Mouse (Mus musculus) midbrain, postnatal 0 days (tissue): ENCODE results near the gene Fcgrt. TPM values are rescaled to one million over a fixed set of nuclear protein-coding genes. Genes with fewer than 3 reads are reported as not detected.
A peak's percentile ranks its signal among the peaks of the same experiment; 100 is the strongest.

Experiments
- ATAC-seq: fragments of 200-750 bp; cut with Nextera tagmentation; 2 replicates; pipeline ENCODE4 v1.8.0; 2017; ENCODE audit warnings: moderate number of reproducible peaks, mild to moderate bottlenecking, moderate TSS enrichment, moderate library complexity; ENCODE audit not compliant: low FRiP score
- DNase-seq: peaks from one replicate; pipeline ENCODE4 v3.0.0-alpha.2; 2015; ENCODE audit warnings: low spot score
- H3K27ac ChIP-seq: fragments of 300-500 bp; sonication (generic); 2 replicates; pipeline ENCODE4 v1.5.1; 2014; ENCODE audit warnings: low read depth, mild to moderate bottlenecking, low read length, mixed read lengths
- H3K27me3 ChIP-seq: fragments of 300-500 bp; sonication (generic); 2 replicates; pipeline ENCODE4 v1.6.1; 2014; ENCODE audit warnings: low read length, control low read depth, mixed read lengths; ENCODE audit not compliant: insufficient read depth
- H3K36me3 ChIP-seq: fragments of 300-500 bp; sonication (generic); 2 replicates; pipeline ENCODE4 v1.6.1; 2014; ENCODE audit warnings: low read length, control low read depth, mixed read lengths; ENCODE audit not compliant: insufficient read depth
- H3K4me1 ChIP-seq: fragments of 300-500 bp; sonication (generic); 2 replicates; pipeline ENCODE4 v1.6.1; 2014; ENCODE audit warnings: mild to moderate bottlenecking, control low read depth, antibody characterized with exemption, low read length, mixed read lengths; ENCODE audit not compliant: insufficient read depth
- H3K4me2 ChIP-seq: fragments of 300-500 bp; sonication (generic); 2 replicates; pipeline ENCODE4 v1.6.1; 2014; ENCODE audit warnings: low read depth, mild to moderate bottlenecking, low read length, mixed read lengths; ENCODE audit not compliant: poor library complexity, severe bottlenecking
- H3K4me3 ChIP-seq: fragments of 300-500 bp; sonication (generic); 2 replicates; pipeline ENCODE4 v1.5.1; 2014; ENCODE audit warnings: low read depth, mild to moderate bottlenecking, low read length, moderate library complexity
- H3K9ac ChIP-seq: fragments of 300-500 bp; sonication (generic); replicated peaks from 2 replicates; pipeline ENCODE4 v1.6.1; 2014; ENCODE audit warnings: mild to moderate bottlenecking, low read length, moderate library complexity, mixed read lengths; ENCODE audit not compliant: poor library complexity, severe bottlenecking
- H3K9me3 ChIP-seq: fragments of 300-500 bp; sonication (generic); 2 replicates; pipeline ENCODE4 v1.6.1; 2016; ENCODE audit warnings: low read length, control low read depth
- CTCF ChIP-seq: IDR thresholded peaks from 2 replicates; pipeline ENCODE4 v1.5.1; 2016; ENCODE audit warnings: antibody characterized with exemption, mild to moderate bottlenecking
- WGBS: fragments of 180-500 bp; shearing (Covaris S2); extraction: QIAGEN DNeasy Blood & Tissue Kit; methylation state at CpG from one replicate; pipeline ENCODE4 v1.1.7; 2014; 5-methylcytosine and 5-hydroxymethylcytosine counted together
- polyA plus RNA-seq: library from polyadenylated mRNA; unstranded; fragments of >200 nt; fragmentation: Nextera tagmentation; extraction: Ambion mirVana; gene quantifications from 2 replicates; pipeline ENCODE4 v1.2.1, GENCODE M21; 2015
- total RNA-seq: library from RNA; depleted of rRNA; stranded (reverse); fragments of >200 nt; gene quantifications from 2 replicates; pipeline ENCODE4 v1.2.3, GENCODE M21; 2014

Fcgrt gene
- total and polyA plus RNA-seq, 2 experiments from 2014 or later = 30.5 to 36.4 TPM

- Histone ChIP-seq H3K9me3 (no peaks in the 10 kb centered on the region), H3K4me3 (no peak overlapping the region), H3K27me3 (no peaks in the 10 kb centered on the region), H3K4me2 (no peak overlapping the region), H3K4me1 (no peaks in the 10 kb centered on the region), H3K9ac (no peak overlapping the region), H3K36me3 (no peaks in the 10 kb centered on the region), H3K27ac (no peak overlapping the region)
- TF ChIP-seq CTCF = no peak
- ATAC-seq (no peak), DNase-seq (no peak)
- 82% methylated on average over 4 of the region's 4 CpGs for WGBS
Observed at GRCm38 (mm10) chr7:45067190-45067999, 36.3 kb downstream of the Fcgrt start.

GRCm38 (mm10) chr7:45062239-45062835, 41.3 kb downstream of the Fcgrt start, which contains the start of the genes Nosip and Prrg2:
TSS of gene Nosip (plus strand) at chr7:45062429.
TSS of gene Prrg2 (minus strand) at chr7:45062677.
- H3K27me3 ChIP-seq = no peaks in the 10 kb centered on the region
- peak within 1 kb of the TSS; percentile 60 for H3K4me3 ChIP-seq
- H3K9me3 ChIP-seq = no peaks in the 10 kb centered on the region
- H3K9ac ChIP-seq = peak within 1 kb of the TSS; percentile 65
- ATAC-seq (peak; percentile 82), DNase-seq (peak; percentile 99)
- H3K4me1 ChIP-seq = peaks cover 18% of the 10 kb centered on the region; the same call in 1 of the 2 replicates
- no peaks in the 10 kb centered on the region for H3K36me3 ChIP-seq
- H3K27ac ChIP-seq = peak within 1 kb of the TSS; percentile 91
- WGBS = under 1% methylated on average over 31 of the region's 31 CpGs
- peak within 1 kb of the TSS; percentile 50 for H3K4me2 ChIP-seq
- TF ChIP-seq CTCF = peak; percentile 63

GRCm38 (mm10) chr7:45061532-45062075, 42.0 kb downstream of the Fcgrt start:
- Histone ChIP-seq H3K4me2 (peak overlapping the region; percentile 50), H3K36me3 (no peaks in the 10 kb centered on the region), H3K9me3 (no peaks in the 10 kb centered on the region), H3K27ac (peak overlapping the region; percentile 91; the same call in 1 of the 2 replicates), H3K4me1 (peaks cover 18% of the 10 kb centered on the region; the same call in 1 of the 2 replicates), H3K4me3 (peak overlapping the region; percentile 60; the same call in 1 of the 2 replicates), H3K9ac (peak overlapping the region; percentile 65; the same call in 1 of the 2 replicates), H3K27me3 (no peaks in the 10 kb centered on the region)
- ATAC-seq (no peak), DNase-seq (no peak)
- 21% methylated on average over 11 of the region's 11 CpGs for WGBS
- TF ChIP-seq CTCF = no peak

GRCm38 (mm10) chr7:45060632-45061122, 43.0 kb downstream of the Fcgrt start:
- Histone ChIP-seq H3K27ac (no peak overlapping the region), H3K4me2 (no peak overlapping the region), H3K4me3 (no peak overlapping the region), H3K9ac (no peak overlapping the region), H3K27me3 (no peaks in the 10 kb centered on the region), H3K36me3 (no peaks in the 10 kb centered on the region), H3K4me1 (peaks cover 18% of the 10 kb centered on the region; the same call in 1 of the 2 replicates), H3K9me3 (no peaks in the 10 kb centered on the region)
- WGBS = 95% methylated on average over 6 of the region's 6 CpGs
- no peak for TF ChIP-seq CTCF
- ATAC-seq (no peak), DNase-seq (no peak)

GRCm38 (mm10) chr7:45058607-45059571, 44.8 kb downstream of the Fcgrt start:
- no peaks in the 10 kb centered on the region for H3K36me3 ChIP-seq
- H3K9me3 ChIP-seq = no peaks in the 10 kb centered on the region
- peak overlapping the region; percentile 33; the same call in 1 of the 2 replicates for H3K9ac ChIP-seq
- ATAC-seq (peak; percentile 54), DNase-seq (peak; percentile 70)
- 0 out of 2 replicates have a peak overlapping the region, but pooled peaks have one; percentile 6 for H3K4me2 ChIP-seq
- TF ChIP-seq CTCF = no peak
- H3K27me3 ChIP-seq = no peaks in the 10 kb centered on the region
- 72% methylated on average over 10 of the region's 10 CpGs for WGBS
- no peak overlapping the region for H3K4me3 ChIP-seq
- H3K27ac ChIP-seq = peak overlapping the region; percentile 87
- H3K4me1 ChIP-seq = peaks cover 18% of the 10 kb centered on the region; the same call in 1 of the 2 replicates
